Mouse (Mus musculus) layer of hippocampus, postnatal 10 days (tissue): ENCODE data around the gene Lmod3. TPM values are rescaled to one million over a fixed set of nuclear protein-coding genes. Genes with fewer than 3 reads are reported as not detected.
"Not testable (repeated sequence)": the region's sequence is repeated elsewhere in the genome, so short reads cannot be mapped to it uniquely, and the experiment has no call there.

ENCODE experiments used
- DNase-seq, 2 experiments: peaks; one replicate each; pipeline ENCODE4 v3.0.0; 2021; ENCODE audit warnings: low spot score in 2 of 2
- total RNA-seq, 2 experiments: library from RNA; stranded (reverse); gene quantifications; 2 replicates each; pipeline ENCODE4 v1.2.3; 2021

Lmod3 gene
- total RNA-seq, 2 experiments from 2014 or later = 0.16 TPM; not detected in 1

GRCm38 (mm10) chr6:97276890-97277497 lies 24.4 kb upstream of the Lmod3 start:
- DNase-seq = no peak

DNA sequence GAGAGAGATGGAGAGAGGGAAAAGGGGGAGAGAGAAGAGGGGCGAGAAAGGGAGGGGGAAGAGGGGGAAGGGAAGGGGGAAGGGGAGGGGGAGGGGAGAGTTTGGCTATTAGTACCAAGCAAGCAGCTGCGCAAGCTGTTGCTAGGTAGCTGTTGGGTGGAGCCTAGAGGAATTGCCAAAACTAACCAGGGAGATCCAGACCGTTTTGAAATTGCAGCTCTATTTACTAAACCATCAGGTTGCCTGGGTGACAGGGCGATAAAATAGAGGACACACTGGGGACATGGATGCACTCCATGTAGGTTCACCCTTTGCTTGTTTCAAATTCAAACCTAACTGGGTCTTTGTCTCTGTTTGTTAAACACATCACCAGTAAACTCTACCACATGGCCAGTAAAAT lies 23.8 kb upstream of the Lmod3 start:
- no peak for DNase-seq

- DNase-seq = no peak
Observed at GRCm38 (mm10) chr6:97275760-97276159, 23.2 kb upstream of the Lmod3 start.

- DNase-seq = no peak
Observed at GRCm38 (mm10) chr6:97273777-97274176, 21.2 kb upstream of the Lmod3 start.

DNA sequence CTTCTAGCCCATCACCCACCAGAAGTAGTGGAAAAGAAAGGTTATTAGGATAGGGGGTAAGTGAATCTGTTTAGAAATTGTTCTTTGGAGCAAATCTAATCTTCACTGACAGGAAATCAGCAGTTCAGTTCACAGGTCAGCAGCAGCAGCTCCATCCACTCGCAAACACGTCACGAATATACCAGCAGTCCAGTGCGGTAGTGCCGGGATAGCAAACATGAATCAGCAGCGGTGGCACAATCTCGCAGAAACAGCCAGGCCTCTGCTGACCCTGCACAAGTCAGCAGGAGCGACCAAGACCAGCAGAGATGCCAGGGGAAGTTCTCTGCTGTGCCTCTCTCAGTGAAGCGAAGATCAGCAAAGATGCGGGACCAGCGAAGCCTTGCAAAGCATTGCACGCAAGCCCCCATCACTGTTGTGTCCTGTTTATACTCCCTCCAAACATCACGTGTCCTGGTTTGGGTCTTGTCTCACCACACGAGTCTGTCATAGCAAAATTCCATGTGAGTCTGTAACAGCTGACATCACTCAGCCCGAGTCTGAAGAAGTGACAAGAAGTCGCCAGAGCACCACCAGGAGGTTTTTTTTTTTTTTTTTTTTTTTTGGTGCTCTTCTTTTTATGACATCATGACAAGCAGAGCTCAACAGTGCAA lies 20.6 kb upstream of the Lmod3 start:
- DNase-seq = no peak

DNA sequence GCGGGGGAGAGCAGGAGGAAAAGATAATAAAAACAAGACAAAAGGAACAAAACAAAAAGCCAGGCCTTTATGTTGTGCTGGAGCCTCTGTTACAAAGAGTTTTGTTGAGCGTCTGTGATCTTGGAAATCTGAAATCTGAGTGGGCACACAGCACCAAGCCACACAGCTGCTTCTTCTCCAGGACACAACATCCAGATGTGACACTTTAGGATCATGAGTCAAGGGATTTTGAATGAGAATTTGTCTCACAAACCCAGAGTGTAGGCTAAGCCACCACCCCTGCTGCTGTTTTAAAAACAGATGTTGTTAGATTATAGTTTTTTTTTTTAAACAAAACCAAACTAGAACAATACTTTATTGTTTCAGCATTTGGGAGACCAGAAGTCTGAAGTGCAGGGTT lies 19.8 kb upstream of the Lmod3 start:
- DNase-seq = no peak

DNA sequence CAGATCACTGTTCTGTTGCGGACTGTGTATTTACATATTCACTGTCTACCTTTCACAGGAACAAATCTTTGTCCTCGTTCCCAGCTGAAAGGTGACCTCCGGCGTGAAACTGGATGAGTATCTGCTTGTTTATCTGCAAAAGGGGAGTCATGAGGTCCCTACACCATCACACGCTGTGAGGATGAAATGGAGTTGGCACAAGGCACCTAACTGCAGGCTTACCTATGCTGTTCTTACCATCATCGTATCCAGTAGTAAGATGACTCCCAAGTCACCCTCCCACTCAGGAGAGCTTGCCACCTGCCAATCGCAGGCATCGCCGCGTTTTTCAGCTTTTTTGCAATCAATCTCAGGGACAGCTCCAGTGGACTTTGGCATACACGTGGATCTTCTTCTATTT lies 17.0 kb upstream of the Lmod3 start:
- no peak for DNase-seq

DNA sequence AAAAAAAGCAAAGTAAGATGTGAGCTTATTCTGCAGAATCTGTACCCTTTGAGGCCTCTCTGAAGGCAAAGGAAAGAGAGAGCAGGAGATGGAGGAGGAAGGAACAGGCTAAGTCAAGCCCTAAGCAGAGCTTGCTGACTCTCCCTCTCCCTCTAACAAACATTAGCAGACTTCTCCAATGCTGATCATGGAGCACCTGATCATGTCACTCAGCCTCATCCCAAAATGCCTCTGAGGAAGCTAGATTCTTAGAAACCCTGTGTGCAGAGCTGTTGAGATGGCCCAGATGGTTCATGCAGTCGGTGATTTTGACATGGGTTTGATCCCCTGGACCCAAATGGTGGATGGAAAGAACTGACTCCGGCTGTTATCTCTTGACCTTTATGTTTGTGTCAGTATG lies 14.6 kb upstream of the Lmod3 start:
- no peak for DNase-seq

DNA sequence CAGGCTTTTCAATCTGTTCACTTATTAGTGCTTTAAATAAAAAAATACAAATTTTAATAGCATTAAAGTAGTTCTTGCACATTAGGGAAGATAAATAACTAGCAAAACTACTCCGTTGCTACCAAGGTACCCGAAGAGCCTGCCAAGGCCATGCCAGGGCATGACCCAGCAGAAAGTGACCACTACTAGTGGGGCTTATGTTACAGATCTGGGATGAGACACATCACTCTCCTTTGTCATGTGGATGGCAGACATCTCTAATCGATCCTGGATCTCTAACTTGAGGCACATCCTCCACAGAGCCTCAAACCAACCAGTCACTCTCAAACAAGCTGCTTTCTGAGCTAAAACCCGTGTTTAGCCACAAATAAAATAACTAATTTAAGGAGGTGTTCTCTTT lies 14.1 kb upstream of the Lmod3 start:
- no peak for DNase-seq

GRCm38 (mm10) chr6:97265705-97266104 lies 13.1 kb upstream of the Lmod3 start:
- DNase-seq = no peak

DNA sequence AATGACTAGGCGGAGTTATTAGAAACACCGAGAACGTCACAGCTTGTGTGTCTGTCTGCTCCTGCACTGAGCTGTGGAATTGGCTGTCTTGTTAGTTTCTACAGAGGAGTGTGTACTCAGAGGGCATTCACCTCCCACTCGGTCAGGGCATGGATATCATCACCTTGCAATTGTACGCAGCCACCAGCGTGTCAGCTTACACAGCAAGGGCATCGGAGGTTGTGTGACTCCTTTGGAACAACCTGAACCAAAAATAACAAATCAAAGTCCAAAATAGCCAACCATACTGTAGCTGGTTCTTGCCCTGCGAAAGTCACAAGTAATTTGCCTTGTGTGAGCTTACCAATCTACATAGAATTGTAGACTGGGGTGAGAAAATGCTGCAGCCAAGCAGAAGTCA lies 12.7 kb upstream of the Lmod3 start:
- no peak for DNase-seq

- not testable (repeated sequence) for DNase-seq
Observed at GRCm38 (mm10) chr6:97263750-97264149, 11.2 kb upstream of the Lmod3 start.

DNA sequence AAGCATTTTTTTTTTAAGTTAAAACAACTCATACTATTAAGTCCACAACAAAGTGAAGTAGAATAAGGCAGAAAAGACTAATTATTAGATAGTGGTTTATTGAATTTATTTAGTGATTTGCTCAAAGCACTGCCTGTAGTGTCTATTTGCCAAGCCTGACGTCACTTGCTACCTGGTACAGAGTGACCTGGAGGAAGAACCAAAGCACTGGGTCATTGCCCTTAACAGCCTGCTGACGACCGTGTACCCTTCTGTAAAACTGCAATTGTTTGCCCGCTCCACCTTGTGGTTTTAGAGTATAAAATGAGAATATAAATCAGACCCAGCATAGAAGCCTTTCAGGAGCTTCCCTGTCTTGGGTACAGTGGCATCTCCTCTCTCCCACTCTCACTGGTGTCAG lies 9.7 kb upstream of the Lmod3 start:
- DNase-seq = no peak

GRCm38 (mm10) chr6:97259926-97260325 lies 7.4 kb upstream of the Lmod3 start:
- not testable (repeated sequence) for DNase-seq

- DNase-seq = no peak
Observed at GRCm38 (mm10) chr6:97258489-97258888, 5.9 kb upstream of the Lmod3 start.

GRCm38 (mm10) chr6:97252086-97252485 lies 473 bp downstream of the Lmod3 start:
- no peak for DNase-seq

GRCm38 (mm10) chr6:97250966-97251365 lies 1.6 kb downstream of the Lmod3 start:
- DNase-seq = peak; percentile 56 to 69

- no peak for DNase-seq
Observed at GRCm38 (mm10) chr6:97245200-97245599, 7.4 kb downstream of the Lmod3 start.

- no peak for DNase-seq
Observed at GRCm38 (mm10) chr6:97242522-97242921, 10.0 kb downstream of the Lmod3 start.

GRCm38 (mm10) chr6:97240092-97240491 lies 12.5 kb downstream of the Lmod3 start:
- no peak for DNase-seq

DNA sequence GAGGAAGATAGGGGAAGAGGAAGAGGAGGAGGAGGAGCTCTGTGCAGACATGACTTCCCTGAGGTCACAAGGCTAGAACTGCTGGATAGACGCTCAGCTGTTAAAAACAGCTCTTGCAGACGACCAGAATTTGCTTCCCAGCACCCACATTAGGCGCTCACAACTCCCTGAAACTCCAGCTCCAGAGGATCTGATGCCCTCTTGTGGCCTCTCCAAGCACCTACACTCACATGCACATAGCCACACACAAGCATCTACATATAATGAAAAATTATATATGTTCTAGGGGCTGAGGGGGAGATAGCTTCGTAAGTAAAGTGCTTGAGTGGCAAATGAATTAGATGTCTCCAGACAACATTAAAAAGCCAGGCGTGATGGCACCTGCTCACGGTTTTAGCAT lies 13.2 kb downstream of the Lmod3 start:
- no peak for DNase-seq

GRCm38 (mm10) chr6:97236088-97236487 lies 16.5 kb downstream of the Lmod3 start:
- DNase-seq = no peak
